Mouse (Mus musculus): ENCODE measurements around the gene Laptm5. TPM values are rescaled to one million over a fixed set of nuclear protein-coding genes. Genes with fewer than 3 reads are reported as not detected.
A peak's percentile ranks its signal among the peaks of the same experiment; 100 is the strongest.

The Laptm5 gene
- total and polyA plus RNA-seq, 2 experiments from 2014 or later, result 25.5 to 34.3 TPM

DNA sequence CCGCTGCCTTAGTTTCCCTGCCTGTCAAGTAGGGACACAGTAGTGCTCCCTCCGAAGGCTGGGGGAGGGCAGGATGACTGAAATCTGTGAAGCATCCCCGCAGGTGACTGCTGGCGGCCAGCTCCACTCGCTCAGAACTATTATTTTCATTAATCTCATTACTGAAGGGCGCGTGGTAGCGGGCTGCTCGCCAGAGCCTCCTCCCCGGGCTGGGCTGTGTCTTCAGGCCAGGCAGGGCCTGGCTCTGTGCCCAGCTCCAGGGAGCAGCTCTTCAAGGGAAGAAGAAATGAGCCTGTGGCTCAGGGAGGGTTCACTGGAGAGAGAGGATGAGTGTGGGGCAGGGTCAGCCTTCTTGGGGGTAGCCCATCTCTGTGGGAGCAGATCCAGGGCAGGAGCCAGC, 38.3 kb upstream of the Laptm5 start:
- Histone ChIP-seq H3K27me3 (ENCODE audit: insufficient read depth, low read length) (peaks cover 4% of the 10 kb centered on the region; the same call in 1 of the 2 replicates), H3K9me3 (ENCODE audit: low read length) (no peaks in the 10 kb centered on the region), H3K4me1 (ENCODE audit: insufficient read depth) (peaks cover 11% of the 10 kb centered on the region; the same call in 1 of the 2 replicates), H3K36me3 (ENCODE audit: insufficient read depth) (no peaks in the 10 kb centered on the region), H3K4me2 (ENCODE audit: low read depth) (no peak overlapping the region), H3K4me3 (ENCODE audit: low read depth, low read length) (no peak overlapping the region), H3K9ac (no peak overlapping the region), H3K27ac (ENCODE audit: low read depth, low read length) (no peak overlapping the region)
- TF ChIP-seq CTCF (IDR thresholded peaks at IDR 0.05; ENCODE audit: low read depth), result no peak
- DNase-seq, result peak; percentile 75
- WGBS, result 8% methylated on average over 10 of the region's 10 CpGs
- peak; percentile 30; the same call in 1 of the 2 replicates for ATAC-seq

DNA sequence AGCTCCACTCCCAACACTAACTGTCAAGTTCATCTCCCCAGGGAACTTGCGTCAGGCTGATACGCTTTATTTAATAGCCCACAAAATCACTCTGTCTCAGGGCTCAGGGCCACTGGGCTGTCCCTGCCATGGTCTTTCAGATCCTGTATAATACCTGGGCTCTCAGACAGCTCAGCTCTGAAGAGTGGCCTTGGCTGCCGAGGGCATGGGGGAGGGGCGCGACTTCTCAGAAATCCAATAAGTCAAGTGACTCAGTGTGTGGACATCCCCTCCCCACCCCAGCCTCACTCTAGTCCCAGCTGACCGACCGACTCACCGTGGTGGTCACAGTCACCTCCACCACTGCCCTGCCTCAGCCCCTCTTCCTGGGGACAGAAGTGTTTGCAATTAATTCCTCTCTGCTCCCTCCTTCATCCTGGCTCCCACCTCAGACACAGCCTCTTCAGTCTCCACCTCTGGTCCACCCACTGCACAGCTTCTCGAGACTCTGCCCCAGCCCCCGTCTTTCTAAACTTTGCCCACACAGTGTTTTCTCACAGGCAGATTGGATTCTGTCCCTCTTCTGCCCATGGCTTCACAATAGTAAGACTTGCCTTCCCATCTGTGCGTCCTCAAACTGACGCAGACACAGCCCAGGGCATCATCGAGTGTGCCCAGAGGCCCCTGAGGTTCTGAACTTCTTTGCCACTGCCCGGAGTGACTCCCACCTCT, 36.8 kb upstream of the Laptm5 start:
- Histone ChIP-seq H3K4me3 (ENCODE audit: low read depth, low read length) (no peak overlapping the region), H3K36me3 (ENCODE audit: insufficient read depth) (no peaks in the 10 kb centered on the region), H3K27ac (ENCODE audit: low read depth, low read length) (no peak overlapping the region), H3K4me1 (ENCODE audit: insufficient read depth) (peaks cover 11% of the 10 kb centered on the region; the same call in 1 of the 2 replicates), H3K27me3 (ENCODE audit: insufficient read depth, low read length) (no peaks in the 10 kb centered on the region), H3K9me3 (ENCODE audit: low read length) (no peaks in the 10 kb centered on the region), H3K4me2 (ENCODE audit: low read depth) (no peak overlapping the region), H3K9ac (no peak overlapping the region)
- TF ChIP-seq CTCF (IDR thresholded peaks at IDR 0.05; ENCODE audit: low read depth), result no peak
- ATAC-seq (no peak), DNase-seq (no peak)
- WGBS, result 60% methylated on average over 14 of the region's 14 CpGs

DNA sequence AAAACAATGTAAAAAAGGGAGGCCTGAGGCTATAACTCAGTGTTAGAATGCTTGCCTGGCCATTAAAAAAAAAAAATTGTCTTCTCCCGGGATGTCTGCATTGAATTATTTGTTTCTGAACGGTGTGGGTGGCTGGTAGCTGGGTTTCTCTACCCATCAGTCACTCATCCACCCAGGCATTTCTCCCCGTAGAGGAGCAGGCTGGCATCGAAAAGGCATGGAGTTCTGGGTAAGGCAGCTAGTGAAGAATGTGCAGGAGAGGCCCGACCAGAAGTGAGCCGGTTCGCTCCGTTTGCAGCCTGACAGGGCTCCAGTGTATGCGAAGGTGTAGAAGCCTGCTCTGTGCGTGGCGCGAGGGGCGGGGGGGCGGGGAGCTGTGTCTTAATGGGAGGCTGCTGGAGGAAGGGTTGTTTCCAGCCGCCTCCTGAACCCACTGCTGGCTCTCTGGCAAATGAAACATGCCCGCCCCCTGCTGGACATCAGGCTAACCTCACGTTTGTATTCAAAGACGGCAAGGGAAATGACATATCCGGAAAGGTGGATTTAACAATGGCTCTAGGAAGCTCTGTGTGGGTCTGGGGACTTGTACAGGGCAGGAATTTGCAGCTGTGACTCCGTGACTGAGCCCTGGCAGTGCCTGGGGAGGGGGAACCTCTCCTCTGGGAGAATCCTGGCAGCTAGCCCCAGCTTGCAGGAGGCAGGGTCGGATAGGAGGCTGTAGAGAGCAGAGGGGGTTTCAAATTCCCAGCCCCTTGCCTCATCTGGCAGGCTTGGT, 34.5 kb upstream of the Laptm5 start:
- H3K4me3 ChIP-seq (ENCODE audit: low read depth, low read length), result no peak overlapping the region
- H3K36me3 ChIP-seq (ENCODE audit: insufficient read depth), result no peaks in the 10 kb centered on the region
- H3K4me2 ChIP-seq (ENCODE audit: low read depth), result peak overlapping the region; percentile 46
- H3K4me1 ChIP-seq (ENCODE audit: insufficient read depth), result peaks cover 5% of the 10 kb centered on the region; the same call in 1 of the 2 replicates
- peak; percentile 90 for TF ChIP-seq CTCF (IDR thresholded peaks at IDR 0.05; ENCODE audit: low read depth)
- ATAC-seq (peak; percentile 94), DNase-seq (peak; percentile 92)
- H3K27me3 ChIP-seq (ENCODE audit: insufficient read depth, low read length), result no peaks in the 10 kb centered on the region
- WGBS, result 4% methylated on average over 21 of the region's 21 CpGs
- peak overlapping the region; percentile 29; the same call in 1 of the 2 replicates for H3K9ac ChIP-seq
- H3K27ac ChIP-seq (ENCODE audit: low read depth, low read length), result peak overlapping the region; percentile 37; the same call in 1 of the 2 replicates
- no peaks in the 10 kb centered on the region for H3K9me3 ChIP-seq (ENCODE audit: low read length)

DNA sequence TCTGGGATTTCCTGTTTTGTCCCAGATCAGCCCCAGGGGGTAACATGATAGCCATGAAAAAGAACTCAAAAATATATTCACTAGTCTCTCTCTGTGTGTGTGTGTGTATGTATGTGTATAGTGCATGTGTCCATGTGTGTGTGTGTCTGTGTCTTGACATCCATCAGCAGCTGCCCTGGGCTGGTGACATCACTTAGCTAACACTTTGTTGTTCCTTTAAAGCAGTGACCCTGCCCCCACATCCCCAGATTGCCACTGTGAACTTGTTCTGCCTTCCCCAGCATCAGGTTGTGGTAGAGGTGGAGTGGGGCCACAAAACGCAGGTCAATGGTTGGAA, 33.9 kb upstream of the Laptm5 start:
- ATAC-seq (peak; percentile 21), DNase-seq (no peak)
- Histone ChIP-seq H3K9me3 (ENCODE audit: low read length) (no peaks in the 10 kb centered on the region), H3K36me3 (ENCODE audit: insufficient read depth) (no peaks in the 10 kb centered on the region), H3K4me2 (ENCODE audit: low read depth) (0 out of 2 replicates have a peak overlapping the region, but pooled peaks have one; percentile 46), H3K27ac (ENCODE audit: low read depth, low read length) (peak overlapping the region; percentile 37; the same call in 1 of the 2 replicates), H3K9ac (peak overlapping the region; percentile 29; the same call in 1 of the 2 replicates), H3K27me3 (ENCODE audit: insufficient read depth, low read length) (no peaks in the 10 kb centered on the region), H3K4me1 (ENCODE audit: insufficient read depth) (peaks cover 5% of the 10 kb centered on the region; the same call in 1 of the 2 replicates), H3K4me3 (ENCODE audit: low read depth, low read length) (no peak overlapping the region)
- 81% methylated on average over 1 of the region's 1 CpGs for WGBS
- no peak for TF ChIP-seq CTCF (IDR thresholded peaks at IDR 0.05; ENCODE audit: low read depth)

DNA sequence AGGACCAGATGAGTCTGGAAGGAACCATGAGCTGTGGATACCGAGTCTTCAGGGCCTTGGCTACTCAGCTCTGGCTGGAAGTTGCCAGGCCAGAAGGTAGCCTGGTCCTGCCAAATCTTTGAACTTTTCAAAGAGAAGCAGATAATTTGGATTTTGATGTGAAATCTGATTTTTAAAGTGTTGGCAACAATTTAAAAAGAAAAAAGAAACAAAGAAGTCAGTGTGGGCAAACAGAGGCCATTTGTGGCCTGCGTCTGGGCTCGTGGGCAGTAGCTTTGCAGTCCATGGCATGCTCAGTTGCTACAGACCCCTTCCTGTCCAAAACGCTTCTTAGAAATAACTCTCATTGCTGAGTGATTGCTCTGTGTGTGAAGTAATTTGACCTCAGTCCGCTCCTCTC, 31.6 kb upstream of the Laptm5 start:
- no peak overlapping the region for H3K9ac ChIP-seq
- H3K9me3 ChIP-seq (ENCODE audit: low read length), result no peaks in the 10 kb centered on the region
- no peaks in the 10 kb centered on the region for H3K4me1 ChIP-seq (ENCODE audit: insufficient read depth)
- H3K27ac ChIP-seq (ENCODE audit: low read depth, low read length), result no peak overlapping the region
- H3K27me3 ChIP-seq (ENCODE audit: insufficient read depth, low read length), result no peaks in the 10 kb centered on the region
- no peak overlapping the region for H3K4me2 ChIP-seq (ENCODE audit: low read depth)
- DNase-seq (no peak), ATAC-seq (no peak)
- TF ChIP-seq CTCF (IDR thresholded peaks at IDR 0.05; ENCODE audit: low read depth), result no peak
- H3K36me3 ChIP-seq (ENCODE audit: insufficient read depth), result no peaks in the 10 kb centered on the region
- no peak overlapping the region for H3K4me3 ChIP-seq (ENCODE audit: low read depth, low read length)
- WGBS, result 63% methylated on average over 5 of the region's 5 CpGs

DNA sequence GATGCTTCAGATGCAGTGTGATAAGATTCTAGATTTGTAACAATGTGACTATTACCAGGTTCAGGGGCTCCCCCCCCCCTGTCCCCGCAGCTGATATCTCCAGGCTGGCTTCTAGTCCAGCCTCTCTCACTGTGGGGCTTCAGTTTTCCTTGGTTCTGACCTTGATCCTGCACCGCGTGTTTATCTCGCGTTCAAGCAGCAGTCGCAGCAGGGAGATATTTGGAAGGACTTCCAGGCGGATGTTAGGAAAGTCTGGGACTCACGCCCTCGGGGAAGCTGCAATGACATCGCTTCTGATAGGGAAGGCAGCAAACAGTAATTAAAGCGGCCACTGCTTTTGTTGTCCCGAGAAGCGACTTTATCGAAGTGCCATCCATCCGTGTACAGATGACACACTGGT, 30.2 kb upstream of the Laptm5 start:
- no peak overlapping the region for H3K9ac ChIP-seq
- DNase-seq (no peak), ATAC-seq (no peak)
- H3K36me3 ChIP-seq (ENCODE audit: insufficient read depth), result no peaks in the 10 kb centered on the region
- no peaks in the 10 kb centered on the region for H3K9me3 ChIP-seq (ENCODE audit: low read length)
- no peak for TF ChIP-seq CTCF (IDR thresholded peaks at IDR 0.05; ENCODE audit: low read depth)
- 66% methylated on average over 15 of the region's 15 CpGs for WGBS
- no peaks in the 10 kb centered on the region for H3K27me3 ChIP-seq (ENCODE audit: insufficient read depth, low read length)
- H3K4me3 ChIP-seq (ENCODE audit: low read depth, low read length), result no peak overlapping the region
- no peak overlapping the region for H3K4me2 ChIP-seq (ENCODE audit: low read depth)
- H3K27ac ChIP-seq (ENCODE audit: low read depth, low read length), result no peak overlapping the region
- no peaks in the 10 kb centered on the region for H3K4me1 ChIP-seq (ENCODE audit: insufficient read depth)

Data from forebrain, postnatal 0 days (tissue).